Mouse (Mus musculus) neural tube, embryonic 12.5 days (tissue): ENCODE results near the gene Cul5. TPM values are rescaled to one million over a fixed set of nuclear protein-coding genes. Genes with fewer than 3 reads are reported as not detected.

Source experiments
- ATAC-seq: fragments of 200-750 bp; cut with Nextera tagmentation; 2 replicates; pipeline ENCODE4 v1.8.0; 2017; ENCODE audit warnings: low read depth, mild to moderate bottlenecking, moderate TSS enrichment, moderate library complexity; ENCODE audit not compliant: low FRiP score
- H3K27ac ChIP-seq: fragments of 300-500 bp; sonication (generic); 2 replicates; pipeline ENCODE4 v1.5.1; 2016
- H3K27me3 ChIP-seq: fragments of 300-500 bp; sonication (generic); replicated peaks from 2 replicates; pipeline ENCODE4 v1.6.1; 2016; ENCODE audit warnings: mild to moderate bottlenecking
- H3K36me3 ChIP-seq: fragments of 300-500 bp; sonication (generic); 2 replicates; pipeline ENCODE4 v1.6.1; 2016; ENCODE audit warnings: mild to moderate bottlenecking
- H3K4me1 ChIP-seq: fragments of 300-500 bp; sonication (generic); 2 replicates; pipeline ENCODE4 v1.6.1; 2016
- H3K4me2 ChIP-seq: fragments of 300-500 bp; sonication (generic); replicated peaks from 2 replicates; pipeline ENCODE4 v1.6.1; 2016; ENCODE audit warnings: mild to moderate bottlenecking
- H3K4me3 ChIP-seq: fragments of 300-500 bp; sonication (generic); 2 replicates; pipeline ENCODE4 v1.5.1; 2016
- H3K9ac ChIP-seq: fragments of 300-500 bp; sonication (generic); 2 replicates; pipeline ENCODE4 v1.6.1; 2016; ENCODE audit warnings: mild to moderate bottlenecking
- H3K9me3 ChIP-seq: fragments of 300-500 bp; sonication (generic); 2 replicates; pipeline ENCODE4 v1.6.1; 2016; ENCODE audit warnings: mild to moderate bottlenecking
- WGBS: fragments of 180-500 bp; shearing (Covaris S2); methylation state at CpG from one replicate; pipeline ENCODE4 v1.1.7; 2016; 5-methylcytosine and 5-hydroxymethylcytosine counted together
- polyA plus RNA-seq: library from polyadenylated mRNA; unstranded; fragments of >200 nt; fragmentation: Nextera tagmentation; extraction: Ambion mirVana; gene quantifications from 2 replicates; pipeline ENCODE4 v1.2.1, GENCODE M21; 2016

Cul5 gene
- polyA plus RNA-seq, 1 experiment from 2014 or later = 49.0 TPM

DNA sequence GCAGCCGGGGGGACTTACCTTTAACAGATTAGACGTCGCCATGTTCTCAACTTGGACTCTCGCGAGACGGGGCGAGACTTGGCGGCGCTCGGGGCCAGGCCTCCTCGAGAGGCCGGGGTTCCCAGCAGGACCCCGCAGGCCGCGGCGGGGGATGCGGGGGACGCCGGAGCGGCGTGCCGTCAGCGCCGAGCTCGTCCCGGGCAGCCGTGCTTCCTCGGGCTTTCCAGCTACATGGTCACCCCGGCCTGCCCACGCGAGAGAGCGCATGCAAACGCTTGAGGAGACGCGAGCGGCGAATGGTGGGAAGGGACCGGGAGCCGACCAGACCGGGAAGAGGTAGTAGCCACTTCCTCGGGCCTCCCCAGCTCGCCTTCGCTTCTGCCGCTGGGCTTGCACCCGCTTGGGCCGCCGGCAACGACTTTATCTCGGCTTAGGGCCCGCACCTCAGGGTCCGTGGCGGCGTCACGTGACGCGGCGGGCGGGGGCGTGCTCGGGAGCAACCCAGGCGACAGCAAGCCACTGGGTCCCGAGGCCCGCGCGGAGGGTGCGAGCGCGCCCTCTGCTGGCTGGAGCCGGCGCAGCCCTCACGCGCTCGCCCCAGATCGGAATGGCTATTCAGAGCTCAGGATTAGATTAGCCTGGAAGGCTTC, 2.7 kb downstream of the Cul5 start:
- WGBS = under 1% methylated on average over 74 of the region's 74 CpGs
- Histone ChIP-seq H3K4me3 (peak overlapping the region; percentile 85), H3K36me3 (no peaks in the 10 kb centered on the region), H3K4me1 (peaks cover 17% of the 10 kb centered on the region), H3K9ac (peak overlapping the region; percentile 95), H3K9me3 (no peaks in the 10 kb centered on the region), H3K27ac (peak overlapping the region; percentile 89), H3K4me2 (peak overlapping the region; percentile 91), H3K27me3 (no peaks in the 10 kb centered on the region)
- peak; percentile 98 for ATAC-seq

DNA sequence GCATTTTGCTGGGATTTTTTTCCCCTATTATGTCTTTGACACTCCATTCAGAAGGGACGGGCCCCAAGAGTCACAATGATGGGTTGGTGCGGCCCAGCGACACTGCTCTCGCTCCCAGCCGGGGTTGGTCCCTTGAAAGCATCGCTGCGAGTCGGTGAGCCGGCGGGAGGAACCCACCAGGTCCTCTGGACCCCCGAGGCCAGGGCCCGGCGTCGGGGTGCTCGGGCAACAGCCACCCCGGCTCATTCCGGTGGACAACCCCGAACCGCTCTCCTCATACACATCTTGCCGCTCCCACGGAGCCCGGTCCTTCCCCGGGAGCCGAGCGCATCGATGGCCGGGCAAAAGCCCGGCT, 3.2 kb downstream of the Cul5 start:
- Histone ChIP-seq H3K9ac (peak overlapping the region; percentile 95), H3K36me3 (no peaks in the 10 kb centered on the region), H3K4me3 (peak overlapping the region; percentile 85), H3K27me3 (no peaks in the 10 kb centered on the region), H3K9me3 (no peaks in the 10 kb centered on the region), H3K4me1 (peaks cover 17% of the 10 kb centered on the region), H3K4me2 (peak overlapping the region; percentile 91), H3K27ac (peak overlapping the region; percentile 89)
- WGBS = under 1% methylated on average over 28 of the region's 28 CpGs
- ATAC-seq = peak; percentile 43; the same call in 1 of the 2 replicates

DNA sequence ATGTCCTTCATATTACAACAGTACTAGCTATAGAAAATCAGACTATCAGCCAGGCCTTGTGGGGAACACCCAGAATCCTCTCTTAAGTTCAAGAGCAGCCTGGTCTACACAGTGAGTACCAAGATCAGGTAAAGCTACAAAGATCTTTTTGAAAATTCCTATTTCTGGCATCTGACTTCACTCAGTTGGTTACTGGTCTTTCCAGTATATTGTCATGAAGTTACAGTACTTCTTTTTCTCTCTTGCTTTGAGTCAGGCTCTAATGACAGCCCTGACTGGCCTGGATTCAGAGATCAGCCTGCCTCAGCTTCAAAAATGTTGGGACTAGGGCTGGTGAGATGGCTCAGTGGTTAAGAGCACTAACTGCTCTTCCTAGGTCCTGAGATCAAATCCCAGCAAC, 4.4 kb downstream of the Cul5 start:
- Histone ChIP-seq H3K27me3 (no peaks in the 10 kb centered on the region), H3K36me3 (no peaks in the 10 kb centered on the region), H3K9ac (no peak overlapping the region), H3K4me2 (peak overlapping the region; percentile 91), H3K4me3 (no peak overlapping the region), H3K4me1 (peaks cover 17% of the 10 kb centered on the region), H3K9me3 (no peaks in the 10 kb centered on the region), H3K27ac (no peak overlapping the region)
- ATAC-seq = no peak

DNA sequence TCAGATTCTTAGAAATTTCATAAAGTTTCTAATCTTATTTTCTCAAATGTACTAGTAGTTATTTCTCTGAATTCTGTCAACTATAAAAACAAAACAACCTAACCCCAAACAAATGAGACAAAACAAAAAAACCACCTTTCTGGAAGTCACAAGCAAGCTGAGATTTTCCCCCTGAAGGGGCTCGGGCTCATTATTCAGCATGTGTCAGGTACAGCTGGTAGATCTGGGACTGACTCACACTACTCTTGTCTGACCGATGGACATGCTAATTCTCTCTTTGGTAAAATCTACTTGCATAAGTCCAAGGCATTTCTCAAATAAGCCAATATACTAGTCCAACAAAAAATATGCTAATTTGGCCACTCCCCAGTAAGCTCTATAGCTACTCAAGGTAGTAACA, 5.0 kb downstream of the Cul5 start:
- Histone ChIP-seq H3K27ac (no peak overlapping the region), H3K27me3 (no peaks in the 10 kb centered on the region), H3K4me1 (peaks cover 17% of the 10 kb centered on the region), H3K9ac (no peak overlapping the region), H3K4me2 (peak overlapping the region; percentile 91), H3K36me3 (no peaks in the 10 kb centered on the region), H3K9me3 (no peaks in the 10 kb centered on the region), H3K4me3 (no peak overlapping the region)
- no peak for ATAC-seq
- 79% methylated on average over 2 of the region's 2 CpGs for WGBS

DNA sequence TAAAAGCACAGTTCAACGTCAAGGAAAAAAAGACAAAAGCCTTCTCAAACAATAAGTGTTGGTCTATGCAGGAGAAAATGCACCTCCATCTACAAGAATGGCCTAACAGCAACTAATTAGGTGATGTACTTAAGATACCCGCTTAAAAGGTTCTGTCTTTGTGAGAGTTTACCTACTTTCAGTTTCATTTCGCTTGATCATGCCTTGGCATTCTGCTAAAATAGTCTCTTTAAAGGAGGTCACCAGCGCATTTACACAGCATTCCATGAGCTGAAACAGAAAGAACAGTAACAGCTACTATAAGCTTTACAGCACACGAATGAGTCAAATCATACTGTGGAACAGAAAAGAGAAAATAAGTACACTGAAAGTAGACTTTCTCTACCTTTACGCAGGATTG, 35.0 kb downstream of the Cul5 start:
- no peaks in the 10 kb centered on the region for H3K9me3 ChIP-seq
- no peak overlapping the region for H3K27ac ChIP-seq
- no peak overlapping the region for H3K4me2 ChIP-seq
- H3K27me3 ChIP-seq = no peaks in the 10 kb centered on the region
- 96% methylated on average over 6 of the region's 6 CpGs for WGBS
- H3K36me3 ChIP-seq = peaks cover 51% of the 10 kb centered on the region
- no peak overlapping the region for H3K4me3 ChIP-seq
- ATAC-seq = no peak
- no peak overlapping the region for H3K9ac ChIP-seq
- H3K4me1 ChIP-seq = no peaks in the 10 kb centered on the region

DNA sequence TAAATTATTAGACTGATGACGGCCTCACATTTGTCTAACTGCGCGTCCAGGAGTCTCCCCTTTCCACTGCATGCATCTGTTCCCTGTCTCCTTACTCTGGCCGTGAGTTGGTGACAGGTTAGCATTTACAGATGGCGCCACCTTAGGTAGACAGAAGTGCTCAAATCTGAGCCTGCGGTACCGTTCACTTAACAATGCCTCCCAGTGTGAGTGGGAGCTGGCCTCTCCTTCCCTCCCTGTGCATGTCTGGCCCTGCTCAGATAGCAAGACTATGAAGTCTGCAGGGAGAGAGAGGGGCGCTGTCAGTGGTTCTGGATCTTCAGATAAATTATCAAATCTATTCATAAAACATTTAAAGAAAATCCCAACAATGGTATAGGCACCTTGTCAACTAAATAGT, 54.6 kb downstream of the Cul5 start:
- no peak for ATAC-seq
- H3K27me3 ChIP-seq = no peaks in the 10 kb centered on the region
- H3K4me1 ChIP-seq = no peaks in the 10 kb centered on the region
- 86% methylated on average over 8 of the region's 8 CpGs for WGBS
- H3K4me3 ChIP-seq = no peak overlapping the region
- no peak overlapping the region for H3K4me2 ChIP-seq
- H3K36me3 ChIP-seq = peaks cover 32% of the 10 kb centered on the region
- no peak overlapping the region for H3K9ac ChIP-seq
- H3K9me3 ChIP-seq = no peaks in the 10 kb centered on the region
- no peak overlapping the region for H3K27ac ChIP-seq

DNA sequence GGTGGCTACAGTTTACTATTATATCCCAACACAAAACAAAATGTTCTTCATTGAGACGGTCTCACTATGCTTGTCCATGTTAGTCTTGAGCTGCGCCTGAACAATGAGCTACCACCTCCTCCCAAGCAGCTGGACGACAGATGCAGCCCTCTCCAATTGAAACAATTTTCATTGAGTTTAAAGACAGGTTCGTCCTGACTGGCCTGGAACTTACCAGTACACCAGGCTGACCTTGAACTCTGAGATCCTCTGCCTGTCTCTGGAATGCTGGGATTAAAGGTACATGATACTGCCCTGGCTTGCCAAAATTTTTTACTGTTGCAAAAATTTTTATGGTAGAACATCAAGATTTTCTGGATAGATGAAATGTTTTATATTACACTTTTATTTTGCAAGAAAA, 55.5 kb downstream of the Cul5 start:
- no peak for ATAC-seq
- H3K36me3 ChIP-seq = peaks cover 25% of the 10 kb centered on the region
- H3K9me3 ChIP-seq = no peaks in the 10 kb centered on the region
- WGBS = 87% methylated on average over 4 of the region's 4 CpGs
- H3K27ac ChIP-seq = no peak overlapping the region
- no peaks in the 10 kb centered on the region for H3K27me3 ChIP-seq
- H3K4me3 ChIP-seq = no peak overlapping the region
- H3K4me1 ChIP-seq = no peaks in the 10 kb centered on the region
- H3K9ac ChIP-seq = no peak overlapping the region
- H3K4me2 ChIP-seq = no peak overlapping the region

DNA sequence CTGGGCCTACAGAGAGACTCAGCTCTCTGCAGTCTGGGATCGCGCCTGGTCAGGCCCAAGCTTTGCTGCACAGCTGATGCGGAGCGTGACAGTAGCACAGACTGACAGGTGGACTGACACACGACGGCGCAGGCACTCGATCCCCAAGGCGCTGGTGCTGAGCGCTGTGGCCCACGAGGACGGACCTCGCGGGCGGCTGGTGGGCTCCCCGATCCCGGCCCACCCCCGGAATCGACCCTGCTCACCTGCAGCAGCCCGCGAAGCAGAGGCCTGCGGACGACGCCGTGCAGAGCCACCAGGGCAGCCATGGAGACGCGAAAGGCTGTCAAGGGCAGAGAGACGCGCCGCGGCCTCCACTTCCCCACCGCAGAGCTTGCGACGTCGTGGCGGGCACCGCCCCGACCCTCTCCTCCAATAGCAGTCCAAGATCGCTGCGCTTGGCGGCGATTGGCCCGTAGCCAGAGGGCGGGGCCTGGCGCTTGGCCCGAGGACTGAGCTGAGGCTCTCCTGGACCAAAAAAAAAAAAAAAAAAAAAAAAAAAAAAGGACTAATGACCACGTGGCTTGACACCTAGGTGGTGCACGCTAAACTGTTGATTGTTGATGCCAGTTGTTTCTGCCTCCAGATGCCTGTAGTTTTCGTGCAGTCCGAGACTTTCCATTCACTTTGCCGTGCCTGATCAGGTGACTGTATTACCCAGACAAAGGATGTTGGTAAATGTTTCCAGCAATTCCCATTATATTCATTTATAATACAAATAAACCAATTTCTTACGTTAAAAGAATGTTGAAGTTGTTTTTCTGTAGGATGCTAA, 59.6 kb downstream of the Cul5 start, which contains the start of gene Acat1:
Gene Acat1 (minus strand): TSS at position 415 of the 814 bp plus-strand sequence.
- Histone ChIP-seq H3K9ac (peak within 1 kb of the TSS; percentile 75), H3K4me2 (peak within 1 kb of the TSS; percentile 86), H3K36me3 (no peaks in the 10 kb centered on the region; the same call in 1 of the 2 replicates), H3K4me1 (no peaks in the 10 kb centered on the region), H3K27ac (no peak within 1 kb of the TSS), H3K4me3 (peak within 1 kb of the TSS; percentile 63), H3K27me3 (no peaks in the 10 kb centered on the region), H3K9me3 (no peaks in the 10 kb centered on the region)
- peak; percentile 99 for ATAC-seq
- 5% methylated on average over 52 of the region's 52 CpGs for WGBS

DNA sequence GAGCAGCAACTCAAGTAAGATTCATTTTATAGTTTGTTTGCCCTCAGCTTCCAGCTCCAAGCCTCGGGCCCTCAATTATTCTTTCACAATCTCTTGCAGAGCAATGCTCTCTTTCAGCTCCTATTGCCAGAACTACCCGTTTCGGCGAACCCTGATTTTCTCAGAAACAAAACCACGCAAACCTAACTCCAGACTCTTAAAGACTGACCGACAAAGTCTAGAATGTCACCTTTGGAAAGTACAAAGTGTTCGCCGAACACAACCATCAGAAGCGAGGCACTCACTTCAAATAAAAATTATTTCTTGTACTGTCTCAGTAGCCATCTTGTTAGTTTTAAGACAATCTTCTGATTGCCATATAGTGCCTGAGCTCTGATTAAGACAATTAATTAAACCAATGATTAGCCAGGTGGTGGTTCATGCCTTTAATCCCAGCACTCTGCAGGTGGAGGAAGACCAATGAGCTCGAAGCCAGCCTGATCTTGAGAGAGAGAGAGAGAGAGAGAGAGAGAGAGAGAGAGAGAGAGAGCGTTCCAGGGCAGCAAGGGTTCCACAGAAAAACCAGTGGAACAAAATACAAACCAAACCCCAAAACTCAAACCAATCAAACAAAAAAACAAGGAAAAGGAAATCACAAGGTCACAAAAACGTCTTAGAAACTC, 60.4 kb downstream of the Cul5 start:
- H3K36me3 ChIP-seq = no peaks in the 10 kb centered on the region
- 79% methylated on average over 12 of the region's 12 CpGs for WGBS
- H3K4me3 ChIP-seq = peak overlapping the region; percentile 63
- H3K27ac ChIP-seq = no peak overlapping the region
- H3K4me1 ChIP-seq = no peaks in the 10 kb centered on the region
- no peaks in the 10 kb centered on the region for H3K9me3 ChIP-seq
- no peaks in the 10 kb centered on the region for H3K27me3 ChIP-seq
- peak overlapping the region; percentile 86 for H3K4me2 ChIP-seq
- ATAC-seq = no peak
- peak overlapping the region; percentile 75 for H3K9ac ChIP-seq

DNA sequence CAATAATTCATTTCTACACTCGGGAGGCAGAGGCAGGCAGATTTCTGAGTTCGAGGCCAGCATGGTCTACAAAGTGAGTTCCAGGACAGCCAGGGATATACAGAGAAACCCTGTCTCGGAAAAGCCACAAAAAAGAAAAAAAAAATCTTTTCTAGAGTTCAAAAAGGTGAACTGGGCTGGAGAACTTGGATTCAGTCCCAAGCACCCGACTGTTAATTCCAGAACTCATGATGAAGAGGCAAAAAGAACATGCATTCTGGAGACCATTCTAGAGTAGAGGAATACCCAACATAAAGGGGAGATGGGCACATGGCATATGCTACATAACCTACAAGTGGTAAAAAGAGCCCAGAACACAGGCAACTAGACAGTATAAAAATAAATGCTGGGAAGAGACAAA, 62.0 kb downstream of the Cul5 start:
- Histone ChIP-seq H3K27ac (no peak overlapping the region), H3K4me1 (no peaks in the 10 kb centered on the region), H3K9me3 (no peaks in the 10 kb centered on the region), H3K4me3 (no peak overlapping the region), H3K36me3 (no peaks in the 10 kb centered on the region), H3K4me2 (no peak overlapping the region), H3K27me3 (no peaks in the 10 kb centered on the region), H3K9ac (no peak overlapping the region)
- no peak for ATAC-seq
- WGBS = 91% methylated on average over 4 of the region's 4 CpGs

DNA sequence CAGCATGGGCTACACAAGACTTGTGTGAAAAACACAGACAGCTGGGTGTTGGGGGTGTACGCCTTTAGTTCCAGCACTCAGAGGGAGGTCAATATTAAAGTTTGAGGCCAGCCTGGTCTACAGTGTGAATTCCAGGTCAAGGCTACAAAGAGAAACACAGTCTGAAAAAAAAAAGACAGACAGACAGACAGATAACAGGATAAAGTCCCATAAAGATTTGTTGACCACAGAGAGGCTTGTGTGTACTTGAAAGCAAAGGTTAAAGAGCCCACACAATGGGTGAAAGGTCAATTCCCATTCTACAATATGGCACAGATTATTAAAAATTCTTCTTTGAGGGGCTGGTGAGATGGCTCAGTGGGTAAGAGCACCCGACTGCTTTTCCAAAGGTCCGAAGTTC, 62.6 kb downstream of the Cul5 start:
- no peak for ATAC-seq
- H3K4me3 ChIP-seq = no peak overlapping the region
- H3K4me1 ChIP-seq = no peaks in the 10 kb centered on the region
- H3K27me3 ChIP-seq = no peaks in the 10 kb centered on the region
- 94% methylated on average over 3 of the region's 3 CpGs for WGBS
- no peak overlapping the region for H3K4me2 ChIP-seq
- no peaks in the 10 kb centered on the region for H3K36me3 ChIP-seq
- H3K27ac ChIP-seq = no peak overlapping the region
- H3K9me3 ChIP-seq = no peaks in the 10 kb centered on the region
- no peak overlapping the region for H3K9ac ChIP-seq

DNA sequence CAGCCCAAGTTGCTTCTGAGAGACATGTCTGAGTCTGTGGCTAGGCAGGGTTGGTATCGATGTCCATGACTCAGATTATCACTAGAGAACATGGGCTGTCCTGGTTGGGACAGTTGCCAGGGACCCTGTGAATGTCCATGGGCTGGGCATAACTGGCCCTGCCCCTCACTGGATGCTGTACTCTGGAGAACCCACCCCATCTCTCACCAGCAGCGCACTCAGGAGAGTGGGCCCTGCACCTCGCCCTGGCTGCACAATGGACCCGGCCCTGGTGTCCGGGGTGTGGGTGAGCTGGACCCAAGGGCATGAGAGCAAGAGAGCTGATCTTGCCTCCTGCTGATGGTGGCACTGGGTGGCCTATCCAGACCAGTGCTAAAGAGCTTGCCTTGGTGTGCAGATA, 64.9 kb downstream of the Cul5 start:
- Histone ChIP-seq H3K4me3 (no peak overlapping the region), H3K36me3 (no peaks in the 10 kb centered on the region), H3K4me1 (no peaks in the 10 kb centered on the region), H3K9me3 (no peaks in the 10 kb centered on the region), H3K9ac (no peak overlapping the region), H3K27ac (no peak overlapping the region), H3K4me2 (no peak overlapping the region), H3K27me3 (no peaks in the 10 kb centered on the region)
- WGBS = 94% methylated on average over 5 of the region's 5 CpGs
- no peak for ATAC-seq
